ENCODE assay signal across 1 mouse cellular context in genomic region chr12:100200645-100201362, GRCm38 (mm10).
TF ChIP-seq lines count a peak whose summit lies in the region.

No protein-coding gene starts in this region.

TF ChIP-seq in MEL, 35 proteins besides CTCF, POLR2A, EP300 and RAD21 (continued from another document):
- TF ChIP-seq KAT2A (conservative IDR thresholded peaks at IDR 0.05; ENCODE audit: low read depth, low read length) (no peak), UBTF (IDR thresholded peaks at IDR 0.05; ENCODE audit: borderline replicate concordance, insufficient read depth, low read depth, low read length) (no peak), MXI1 (IDR thresholded peaks at IDR 0.05; ENCODE audit: low read depth, low read length) (no peak), NELFE (IDR thresholded peaks at IDR 0.05; ENCODE audit: low read depth, low read length) (peak; percentile 27), MAX (IDR thresholded peaks at IDR 0.05; ENCODE audit: low read length) (no peak), USF2 (IDR thresholded peaks at IDR 0.05; ENCODE audit: borderline replicate concordance in 1 of 2, insufficient read depth in 1 of 2, low read depth in 1 of 2, low read length in 2 of 2) (no peak), USF1 (IDR thresholded peaks at IDR 0.05; ENCODE audit: low read depth, low read length) (no peak)
